In genomic region chr6:148441871-148442270, GRCm38 (mm10) we compare ENCODE assay signal across 8 mouse cellular contexts. TPM values are rescaled to one million over a fixed set of nuclear protein-coding genes. Genes with fewer than 3 reads are reported as not detected.
A peak's percentile ranks its signal among the peaks of the same experiment; 100 is the strongest.
DNase-seq lines count a peak whose midpoint lies in the region; ATAC-seq lines count a peak whose summit lies in the region.

No protein-coding gene starts in this region.

- no peaks in the 10 kb centered on the region for H3K36me3 ChIP-seq in embryonic facial prominence, embryonic 15.5 days
- H3K36me3 ChIP-seq in limb, embryonic 12.5 days, result no peaks in the 10 kb centered on the region

- H3K9ac ChIP-seq in embryonic facial prominence, embryonic 15.5 days, result no peak overlapping the region
- no peak overlapping the region for H3K9ac ChIP-seq in limb, embryonic 12.5 days (replicated peaks)

- H3K27ac ChIP-seq in embryonic facial prominence, embryonic 15.5 days (replicated peaks), result no peak overlapping the region
- no peak overlapping the region for H3K27ac ChIP-seq in limb, embryonic 12.5 days

- DNase-seq in brain, adult 2 months (ENCODE audit: low read depth, low spot score), result peak; percentile 31
- peak; percentile 42 for DNase-seq in heart, postnatal 25 days (ENCODE audit: low spot score)
- DNase-seq in frontal cortex, postnatal 14 days (ENCODE audit: low spot score in 2 of 2), result no peak
- DNase-seq in frontal cortex, postnatal 36 days (ENCODE audit: low spot score in 2 of 2), result no peak
- no peak for DNase-seq in layer of hippocampus, postnatal 25 days (ENCODE audit: extremely low spot score in 1 of 2, low spot score in 1 of 2)
- no peak for DNase-seq in layer of hippocampus, adult 18-20 months (ENCODE audit: low spot score in 2 of 2)

- no peak for ATAC-seq in embryonic facial prominence, embryonic 15.5 days (ENCODE audit: insufficient number of reproducible peaks, low FRiP score, low TSS enrichment, low read depth)
- no peak for ATAC-seq in limb, embryonic 12.5 days (ENCODE audit: insufficient number of reproducible peaks, insufficient read depth, low FRiP score, low TSS enrichment, low read depth)

- WGBS in embryonic facial prominence, embryonic 15.5 days, result 22% methylated on average over 5 of the region's 5 CpGs
- WGBS in limb, embryonic 12.5 days, result 4% methylated on average over 5 of the region's 5 CpGs

- peaks cover 22% of the 10 kb centered on the region for H3K4me1 ChIP-seq in embryonic facial prominence, embryonic 15.5 days
- peaks cover 36% of the 10 kb centered on the region for H3K4me1 ChIP-seq in limb, embryonic 12.5 days (replicated peaks)

- H3K9me3 ChIP-seq in embryonic facial prominence, embryonic 15.5 days (replicated peaks), result no peaks in the 10 kb centered on the region
- H3K9me3 ChIP-seq in limb, embryonic 12.5 days, result no peaks in the 10 kb centered on the region

- intact Hi-C loops in heart, postnatal 25 days (cut with DNase I), result loop anchor here (2.0 to 10.0 kb wide), 5 partner anchors 37 to 243 kb away; no protein-coding TSS in a partner anchor

- H3K4me3 ChIP-seq in embryonic facial prominence, embryonic 15.5 days (replicated peaks), result no peak overlapping the region
- peak overlapping the region; percentile 80 for H3K4me3 ChIP-seq in limb, embryonic 12.5 days (replicated peaks)

- peak overlapping the region; percentile 97 for H3K4me2 ChIP-seq in embryonic facial prominence, embryonic 15.5 days (replicated peaks)
- peak overlapping the region; percentile 93 for H3K4me2 ChIP-seq in limb, embryonic 12.5 days

- H3K27me3 ChIP-seq in embryonic facial prominence, embryonic 15.5 days, result peaks cover 26% of the 10 kb centered on the region
- H3K27me3 ChIP-seq in limb, embryonic 12.5 days, result peaks cover 49% of the 10 kb centered on the region

RNA-seq across cellular contexts. Expression of gene Tmtc1, which starts 2.3 kb away (rescaled TPM):
- 1.4 and 1.5 TPM in 2 replicates for polyA plus RNA-seq in embryonic facial prominence, embryonic 15.5 days (2015; fragmentation: Nextera tagmentation; extraction: Ambion mirVana)
- total RNA-seq in heart, postnatal 25 days (2021), result 10 to 100 TPM; 90.6 to 92.3 TPM
- 1.8 and 1.9 TPM in 2 replicates for polyA plus RNA-seq in limb, embryonic 12.5 days (2016; fragmentation: Nextera tagmentation; extraction: Ambion mirVana)
- 10 to 100 TPM; 32.5 to 33.4 TPM for total RNA-seq in layer of hippocampus, postnatal 25 days (2021)
- total RNA-seq in layer of hippocampus, adult 18-20 months (2021), result 10 to 100 TPM; 35.6 to 38.5 TPM

Comparison
In these comparisons a context has a peak if more than half of its experiments do, and no peak if none do; other contexts are left out.
1. DNase-seq: peak in brain, adult 2 months (single experiment) and heart, postnatal 25 days (single experiment); none in frontal cortex, postnatal 14 days (0 of 2), frontal cortex, postnatal 36 days (0 of 2), layer of hippocampus, postnatal 25 days (0 of 2) and layer of hippocampus, adult 18-20 months (0 of 2).